Mouse (Mus musculus) kidney, adult 2 months (tissue): Measurements from ENCODE around the gene Msh4.

Source experiments
- CTCF ChIP-seq: fragments of 200-500 bp; conservative IDR thresholded peaks from 2 replicates; pipeline ENCODE4 v1.5.1; 2011; ENCODE audit warnings: low read depth, mild to moderate bottlenecking, control low read depth, low read length, moderate library complexity, mixed read lengths; ENCODE audit not compliant: insufficient read depth, insufficient read length
- POLR2A ChIP-seq: fragments of 200-500 bp; IDR thresholded peaks from one replicate; pipeline ENCODE4 v1.6.1; 2011; ENCODE audit warnings: low read depth, low read length, control low read depth

DNA sequence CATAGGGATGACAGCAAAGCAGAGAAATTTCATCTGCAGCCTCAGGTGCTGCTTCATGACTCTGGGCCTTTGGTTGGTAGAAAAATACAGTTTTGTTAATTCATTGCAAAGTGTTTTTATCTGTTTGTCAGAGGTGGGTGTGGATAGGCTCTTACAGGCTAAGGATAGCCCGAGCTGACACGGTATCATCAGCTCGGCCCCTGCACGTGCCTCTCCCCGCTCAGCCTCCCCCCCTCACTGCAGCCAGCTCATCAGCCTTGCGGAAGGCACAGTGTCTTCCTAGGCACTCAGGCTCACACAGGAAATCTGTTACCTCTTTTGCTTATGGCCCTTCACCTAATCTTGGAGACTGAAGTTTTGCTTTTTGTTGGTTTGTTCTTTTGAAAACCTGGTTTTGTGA, 17.8 kb downstream of the Msh4 start:
- TF ChIP-seq CTCF (no peak), POLR2A (no peak)
